Mouse (Mus musculus): ENCODE measurements at regions not wholly inside any gene's neighbourhood (a gene's known extent, or its start where the extent isn't known, plus 50 kb on each side); places are given as distances from the start of the nearest gene placed in this dataset.

GRCm38 (mm10) chr2:50793616-50794015 is 355.3 kb downstream of the Rnd3 start:
- peak; percentile 45 for TF ChIP-seq EP300 (IDR thresholded peaks at IDR 0.05)
- no peak for TF ChIP-seq CTCF (IDR thresholded peaks at IDR 0.05)

Measured in lung, postnatal 0 days (tissue).